Mouse (Mus musculus) C2C12 (cell line): ENCODE results near the gene Ech1.

Experiments used
- CEBPB ChIP-seq: IDR thresholded peaks from one replicate; pipeline ENCODE4 v1.6.1; 2011; ENCODE audit warnings: low read depth, mild to moderate bottlenecking, control low read depth, moderate library complexity
- CTCF ChIP-seq: IDR thresholded peaks from one replicate; pipeline ENCODE4 v1.5.1; 2011; ENCODE audit not compliant: control insufficient read depth, insufficient read depth, insufficient read length
- FOSL1 ChIP-seq: IDR thresholded peaks from one replicate; pipeline ENCODE4 v1.8.0; 2011; ENCODE audit warnings: mild to moderate bottlenecking, low read length; ENCODE audit not compliant: poor library complexity, insufficient read depth, severe bottlenecking
- MAX ChIP-seq: IDR thresholded peaks from one replicate; pipeline ENCODE4 v1.6.1; 2011; ENCODE audit warnings: mild to moderate bottlenecking, control low read depth
- MYOD1 ChIP-seq: IDR thresholded peaks from one replicate; pipeline ENCODE4 v1.6.1; 2011; ENCODE audit warnings: low read depth; ENCODE audit not compliant: control insufficient read depth, insufficient read length
- USF1 ChIP-seq: IDR thresholded peaks from one replicate; pipeline ENCODE4 v1.6.1; 2011; ENCODE audit warnings: low read depth, mild to moderate bottlenecking, control low read depth, moderate library complexity

GRCm38 (mm10) chr7:28815230-28815629, 9.8 kb upstream of the Ech1 start:
- TF ChIP-seq CTCF (no peak), USF1 (no peak), MAX (no peak), MYOD1 (no peak), CEBPB (no peak), FOSL1 (no peak)
